Mouse (Mus musculus): ENCODE results near the gene B230217C12Rik.
"Not testable (repeated sequence)": the region's sequence is repeated elsewhere in the genome, so short reads cannot be mapped to it uniquely, and the experiment has no call there.

B230217C12Rik gene

DNA sequence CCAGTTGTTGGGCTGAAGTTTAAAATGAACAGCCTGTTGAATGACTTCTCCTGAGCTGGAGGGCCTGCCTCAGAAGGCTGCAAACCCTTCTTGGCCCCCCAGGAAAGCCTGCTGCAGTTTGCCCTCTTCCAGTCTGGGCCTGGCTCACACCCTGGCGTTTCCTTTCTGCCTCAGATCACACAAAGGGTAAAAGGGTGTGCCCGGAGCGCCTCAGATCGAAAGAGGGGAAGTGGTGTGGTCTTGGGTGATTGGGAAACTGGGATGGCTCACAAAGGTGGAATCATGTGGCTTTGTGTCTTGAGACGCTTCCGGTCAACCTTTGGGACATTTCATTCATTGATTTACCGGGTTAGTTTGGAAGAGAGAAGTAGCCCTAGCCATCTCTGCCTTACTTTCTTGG is 14.2 kb upstream of the B230217C12Rik start:
- no peak for DNase-seq

DNA sequence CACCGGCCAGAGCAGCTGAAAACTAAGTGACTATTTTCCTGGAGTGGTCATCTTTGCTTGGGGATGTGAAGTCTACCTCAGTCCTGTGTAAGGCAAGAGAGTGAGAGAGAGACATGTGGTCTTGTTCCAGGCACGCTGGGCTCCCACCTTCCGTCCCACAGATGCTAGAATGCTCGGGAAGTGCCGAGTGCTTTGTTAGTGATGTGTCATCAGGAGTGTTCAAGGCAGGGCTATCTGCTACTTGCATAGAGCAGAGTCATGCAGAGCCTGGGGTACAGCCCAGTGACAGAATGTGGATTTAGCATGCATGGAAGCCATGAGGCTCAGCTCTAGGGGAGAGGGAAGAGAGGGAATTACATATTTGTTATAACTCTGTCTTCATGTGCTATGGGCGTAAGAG is 12.9 kb upstream of the B230217C12Rik start:
- DNase-seq, result no peak

DNA sequence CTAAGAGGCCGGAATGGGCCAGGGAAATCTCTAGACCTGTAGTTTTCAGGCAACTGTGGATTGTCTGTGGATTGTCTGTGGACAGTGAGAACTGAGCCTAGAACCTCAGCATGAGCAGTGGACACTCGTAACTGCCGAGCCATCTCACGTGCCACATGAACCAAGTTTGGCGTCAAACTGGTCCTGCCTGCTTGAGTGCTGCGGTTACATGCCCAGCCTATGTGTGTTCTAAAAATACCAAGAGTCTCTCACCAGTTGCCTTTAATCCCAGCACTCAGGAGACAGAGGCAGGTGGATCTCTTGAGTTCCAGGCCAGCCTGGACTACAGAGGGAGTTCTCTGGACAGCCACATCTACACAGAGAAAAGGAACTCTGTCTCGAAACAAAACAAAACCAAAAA is 11.2 kb upstream of the B230217C12Rik start:
- DNase-seq, result no peak

DNA sequence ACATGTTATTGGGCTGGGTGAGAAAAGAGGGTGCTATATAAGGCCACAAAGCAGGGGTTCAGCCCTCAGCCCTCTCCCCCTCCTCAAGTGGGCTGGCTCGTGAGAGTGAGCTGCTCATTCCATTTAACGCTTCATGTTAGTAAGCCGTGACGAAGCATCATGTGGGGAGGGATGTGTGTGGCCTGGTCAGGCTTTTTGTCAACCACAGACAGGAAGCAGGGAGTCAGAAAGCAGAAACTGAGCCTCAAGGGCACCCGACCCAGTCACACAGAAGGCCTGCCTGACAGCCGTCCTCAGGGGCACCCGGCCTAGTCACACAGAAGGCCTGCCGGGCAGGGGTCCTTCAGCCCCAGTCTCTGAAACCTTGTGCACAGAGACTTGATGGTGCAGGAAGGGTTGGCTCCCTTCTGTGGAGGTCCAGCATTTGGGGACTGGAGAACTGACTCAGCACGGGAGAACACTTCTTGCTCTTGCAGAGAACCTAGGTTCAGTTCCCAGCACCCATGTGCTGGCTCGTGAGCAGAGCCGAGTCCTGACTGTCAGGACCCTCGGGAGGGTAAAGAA is 10.6 kb upstream of the B230217C12Rik start:
- no peak for DNase-seq

DNA sequence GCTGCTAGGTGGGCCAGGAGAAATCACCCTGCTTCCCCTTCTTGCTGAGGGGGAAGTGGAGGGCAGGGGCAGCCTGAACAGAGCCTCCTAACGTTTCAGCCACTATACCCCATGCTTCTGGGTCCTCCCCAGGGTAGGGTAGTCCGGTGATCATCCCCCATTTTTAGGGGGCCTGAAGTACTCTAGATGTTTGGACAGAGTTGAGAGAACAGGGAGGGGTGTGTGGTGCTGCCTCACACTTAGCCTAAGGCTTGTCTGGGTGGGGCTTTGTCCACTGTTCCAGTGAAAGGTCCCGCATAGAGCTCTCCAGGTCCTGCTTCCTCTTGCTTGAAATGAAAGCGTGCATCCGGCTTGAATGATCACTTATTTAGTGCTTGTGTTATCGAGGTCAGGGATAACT is 10.1 kb upstream of the B230217C12Rik start:
- no peak for DNase-seq

DNA sequence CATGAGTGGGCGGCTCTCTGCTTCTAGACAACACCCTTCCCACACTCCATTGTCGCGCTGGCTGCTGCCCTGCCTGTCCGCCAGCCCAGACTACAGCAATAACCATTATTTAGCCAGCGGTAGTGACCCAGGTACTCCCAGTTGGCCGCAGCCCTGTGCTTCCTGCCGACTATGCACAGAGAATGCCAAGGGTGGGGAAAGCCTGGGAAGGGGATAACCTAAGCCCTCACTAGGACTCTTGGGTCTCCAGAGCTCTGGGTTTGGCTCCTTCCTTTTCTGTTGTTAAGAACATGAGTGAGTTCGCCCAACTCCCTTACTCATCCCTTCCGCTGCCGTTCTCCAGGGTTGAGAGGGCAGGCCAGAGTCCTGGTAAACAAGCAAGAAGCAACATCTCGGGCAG is 8.6 kb upstream of the B230217C12Rik start:
- no peak for DNase-seq

DNA sequence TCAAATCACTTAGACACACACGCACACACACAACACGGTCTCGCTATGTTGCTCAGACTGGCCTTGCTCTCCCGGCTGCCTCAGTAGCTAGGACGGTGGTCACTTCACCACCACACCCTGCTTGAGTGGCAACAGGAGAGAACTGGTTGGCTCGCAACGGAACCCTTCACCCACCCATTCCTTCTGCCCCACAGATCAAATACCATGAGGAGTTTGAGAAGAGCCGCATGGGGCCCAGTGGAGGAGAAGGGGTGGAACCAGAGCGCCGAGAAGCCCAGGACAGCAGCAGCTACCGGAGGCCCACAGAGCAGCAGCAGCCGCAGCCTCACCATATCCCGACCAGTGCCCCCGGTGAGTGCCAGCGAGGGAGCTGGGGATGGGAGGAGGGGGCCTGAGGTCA is 7.2 kb upstream of the B230217C12Rik start:
- no peak for DNase-seq

DNA sequence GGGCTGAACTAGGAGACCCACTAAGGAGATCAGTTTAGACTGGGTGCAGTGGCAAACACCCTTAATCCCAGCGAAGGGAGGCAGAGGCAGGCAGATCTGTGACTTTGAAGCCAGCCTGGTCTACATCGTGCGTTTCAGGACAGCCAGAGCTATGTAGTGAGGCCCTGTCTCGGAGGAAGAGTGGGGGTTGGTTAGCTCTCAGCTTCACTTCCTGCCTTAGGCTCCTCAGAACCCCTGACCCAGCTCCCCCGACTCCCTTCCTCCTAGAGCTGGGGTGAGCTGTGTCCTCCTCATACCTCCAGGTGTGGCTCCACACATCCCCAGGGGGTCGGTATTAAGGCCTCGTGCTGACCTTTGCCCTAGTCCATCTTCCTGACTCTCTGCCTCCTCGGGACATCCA is 4.0 kb upstream of the B230217C12Rik start:
- DNase-seq, result no peak

DNA sequence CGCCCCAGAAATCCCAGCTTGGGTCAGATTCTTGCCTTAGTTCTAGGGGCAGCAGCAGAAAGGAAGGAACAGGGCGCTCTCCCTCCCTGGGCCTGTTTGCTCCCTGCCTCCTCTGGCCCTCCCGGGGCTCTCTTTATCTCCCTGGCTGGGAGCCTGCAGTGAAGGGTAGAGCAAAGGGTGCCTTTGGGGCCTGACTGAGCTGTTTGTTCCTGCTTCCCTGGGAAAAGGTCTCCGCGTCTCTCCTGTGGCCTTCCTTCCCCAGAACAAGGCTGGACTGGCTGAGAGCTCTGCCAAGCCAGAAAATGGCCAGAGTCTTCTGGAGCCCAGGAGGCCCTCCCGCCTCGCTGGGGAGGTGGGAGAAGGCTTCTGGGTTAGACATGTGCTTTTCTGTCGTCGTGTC is 3.5 kb upstream of the B230217C12Rik start:
- DNase-seq, result not testable (repeated sequence)

DNA sequence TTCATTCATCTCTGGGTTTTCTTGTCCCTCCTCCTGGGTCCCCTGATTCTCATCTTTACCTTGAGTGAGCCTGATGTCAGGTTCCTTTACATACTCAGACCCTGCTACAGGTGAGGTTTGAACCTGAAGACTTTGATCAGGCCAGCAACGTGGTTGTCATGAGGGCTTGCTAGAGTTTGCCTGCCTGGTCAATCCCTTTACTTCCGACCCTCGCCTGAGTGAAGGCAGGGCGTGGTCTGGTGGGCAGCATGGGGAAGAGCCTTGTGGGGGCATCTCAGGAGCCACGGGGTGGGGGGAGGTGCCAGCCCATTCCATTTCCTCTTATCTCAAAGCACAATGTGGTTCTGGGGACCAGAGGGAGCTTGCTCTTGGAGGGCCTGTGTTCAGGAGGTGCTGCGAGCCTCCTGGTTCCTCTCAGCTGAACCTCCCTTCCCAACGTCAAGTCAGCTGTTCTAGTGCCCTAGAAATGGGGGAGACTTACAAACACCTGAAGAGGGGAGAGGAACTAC is 2.9 kb upstream of the B230217C12Rik start:
- DNase-seq, result no peak

DNA sequence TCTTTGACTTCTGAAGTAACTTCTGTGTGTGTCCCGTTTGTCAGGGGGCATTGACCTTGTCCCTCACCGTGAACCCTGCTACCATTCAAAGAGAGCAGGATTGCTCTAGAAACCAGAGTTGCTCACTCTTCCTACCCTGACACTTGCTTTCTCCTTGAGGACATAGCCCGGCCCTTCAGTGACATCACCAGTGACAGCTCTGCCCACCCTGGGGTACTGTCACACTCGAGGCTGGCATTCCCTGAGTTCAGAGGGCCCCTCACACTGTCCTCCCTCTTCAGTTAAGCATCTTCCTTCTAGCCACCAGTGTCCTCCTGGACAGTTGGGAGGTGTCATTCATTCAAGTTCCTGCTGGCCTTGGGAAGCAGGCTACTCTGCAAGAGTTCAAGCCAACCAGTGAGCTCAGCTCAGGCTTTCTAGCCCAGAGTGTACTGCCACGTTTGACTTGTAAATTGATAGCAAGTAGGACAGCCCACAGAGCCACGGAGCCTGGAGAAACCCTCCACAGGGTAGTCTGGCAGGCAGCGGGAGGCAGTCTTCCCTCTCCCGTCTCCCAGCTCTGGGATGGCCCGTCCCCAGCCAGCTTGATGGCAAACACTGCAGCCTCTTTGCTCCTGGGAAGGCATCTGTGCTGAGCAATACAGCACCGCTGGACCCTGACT is 1.7 kb upstream of the B230217C12Rik start:
- no peak for DNase-seq

DNA sequence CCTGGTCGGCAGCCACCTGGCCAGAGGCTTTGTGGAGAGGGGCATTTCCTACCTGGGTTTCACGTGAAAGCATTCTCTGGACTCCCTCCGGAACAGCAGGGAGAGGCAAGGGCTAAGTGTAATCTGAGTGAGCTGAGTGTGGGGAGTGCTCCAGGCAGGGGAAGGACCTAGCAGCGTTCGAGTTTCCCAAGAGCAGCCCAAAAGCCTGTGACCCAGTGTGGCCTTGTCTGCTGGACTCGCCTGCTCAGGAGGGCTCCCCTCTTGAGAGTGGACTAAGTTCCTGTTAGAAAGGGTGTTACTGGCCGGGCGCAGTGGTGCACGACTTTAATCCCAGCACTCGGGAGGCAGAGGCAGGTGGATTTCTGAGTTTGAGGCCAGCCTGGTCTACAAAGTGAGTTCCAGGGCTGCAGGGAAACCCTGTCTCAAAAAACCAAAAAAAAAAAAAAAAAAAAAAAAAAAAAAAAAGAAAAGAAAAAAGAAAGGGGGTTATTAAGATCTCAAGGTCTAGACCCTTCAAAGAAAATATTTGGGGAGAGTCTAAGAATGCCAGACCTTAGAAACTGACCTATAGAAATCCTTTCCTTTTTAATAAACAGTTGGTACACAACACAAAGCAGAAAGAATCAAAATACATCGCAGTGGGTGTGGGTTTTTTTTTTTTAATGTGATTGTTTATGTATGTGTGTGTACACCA is 992 bp upstream of the B230217C12Rik start:
- DNase-seq, result no peak

DNA sequence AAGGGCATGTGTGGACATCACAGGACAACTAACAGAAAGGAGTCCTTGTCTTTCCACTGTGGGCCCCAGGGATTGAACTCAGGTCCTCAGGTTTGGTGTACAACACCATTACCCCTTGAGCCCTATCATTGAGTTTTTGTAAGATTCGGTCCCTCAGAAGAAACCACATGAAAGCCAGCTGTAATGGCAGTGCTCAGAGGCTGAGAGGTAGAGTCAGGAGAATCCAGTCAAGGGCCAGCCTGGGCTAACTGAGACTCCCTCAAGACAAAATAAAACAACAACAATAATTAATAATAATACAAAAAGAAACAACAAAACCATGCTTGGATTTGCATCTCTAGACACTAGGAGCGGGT is 467 bp upstream of the B230217C12Rik start:
- no peak for DNase-seq

DNA sequence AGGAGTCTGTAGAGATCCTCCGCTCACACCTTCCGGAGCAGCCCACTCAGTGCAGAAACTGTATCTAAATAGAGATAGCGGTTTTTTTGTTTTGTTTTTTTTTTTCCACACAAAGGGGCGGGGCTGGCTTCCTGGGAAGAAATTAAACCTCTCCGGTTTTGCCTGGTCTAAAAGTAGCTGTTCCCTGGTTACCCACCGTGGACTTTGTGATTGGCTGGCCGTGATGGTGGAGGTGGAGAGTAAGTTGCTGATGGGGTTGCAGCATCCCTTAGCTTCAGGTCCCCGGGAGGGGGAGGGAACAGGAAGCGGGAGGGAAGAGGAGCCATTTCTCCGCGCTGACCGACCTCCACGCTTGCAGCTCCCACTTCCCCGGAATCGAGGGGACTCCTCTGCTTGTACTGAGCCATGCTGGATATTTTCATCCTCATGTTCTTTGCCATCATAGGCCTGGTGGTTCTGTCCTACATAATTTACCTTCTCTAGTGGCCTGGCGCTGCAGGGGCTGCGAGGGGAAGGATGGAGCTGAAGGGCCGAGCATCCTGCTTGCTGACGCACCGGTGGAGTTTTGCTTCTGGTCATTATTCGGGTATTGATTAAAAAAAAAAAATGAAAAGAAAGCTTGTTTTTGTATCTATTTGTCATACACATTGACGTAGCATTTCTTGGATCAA is 546 bp downstream of the B230217C12Rik start:
- peak; percentile 69 to 81 for DNase-seq

DNA sequence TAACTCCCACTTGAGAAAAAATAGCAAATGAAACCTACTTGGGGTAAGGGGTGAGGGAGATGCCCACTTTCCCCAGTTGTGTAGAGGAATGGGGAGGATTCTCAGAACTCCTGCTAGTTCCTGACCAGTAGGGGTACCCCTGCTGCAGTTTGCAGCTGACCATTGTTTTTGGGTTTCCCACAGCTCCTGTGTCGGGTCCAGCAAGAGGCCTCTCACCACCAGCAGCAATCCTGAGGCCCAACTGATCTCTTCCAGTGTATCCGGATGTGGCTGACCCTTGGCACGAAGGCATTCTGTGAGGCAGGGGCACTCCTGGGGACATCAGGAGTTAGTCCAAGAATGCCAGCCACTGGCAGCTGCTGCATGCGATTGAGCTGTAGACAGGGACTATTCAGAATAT is 1.4 kb downstream of the B230217C12Rik start:
- no peak for DNase-seq

DNA sequence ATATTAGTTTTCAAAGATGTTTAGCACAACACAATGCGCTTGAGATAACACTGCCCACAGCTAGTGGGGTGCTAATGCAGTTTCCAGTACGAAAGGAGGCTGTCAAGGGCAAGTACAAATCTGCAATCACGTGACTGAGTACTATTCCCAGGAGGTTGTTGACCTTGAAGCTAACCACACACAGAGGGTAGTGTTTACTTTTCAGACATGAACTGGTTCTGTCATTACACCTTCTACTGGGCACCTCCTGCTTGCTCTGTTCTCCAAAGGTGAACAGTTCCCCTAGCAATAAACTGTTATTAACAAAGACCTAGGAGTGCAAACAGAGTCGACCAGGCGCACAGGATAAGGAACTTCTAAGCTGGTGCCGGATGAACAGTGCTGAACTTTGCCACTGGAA is 9.8 kb downstream of the B230217C12Rik start:
- DNase-seq, result peak; percentile 53 to 78

DNA sequence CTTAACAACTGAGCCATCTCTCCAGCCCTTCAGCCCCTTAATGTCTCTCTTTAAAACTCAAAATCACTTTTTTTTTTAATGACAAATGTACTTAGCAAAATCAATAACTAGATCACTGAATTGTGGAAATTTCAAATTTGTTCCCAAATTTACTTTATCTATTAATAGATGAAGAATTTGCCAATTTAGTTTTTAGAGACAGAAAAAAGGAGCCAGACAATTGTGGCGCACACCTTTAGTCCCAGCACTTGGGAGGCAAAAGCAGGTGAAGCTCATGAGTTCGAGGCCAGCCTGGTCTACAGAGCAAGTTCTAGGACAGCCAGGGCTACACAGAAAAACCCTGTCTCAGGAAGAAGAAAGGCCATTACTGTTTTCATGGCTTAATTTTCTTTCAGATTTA is 11.0 kb downstream of the B230217C12Rik start:
- no peak for DNase-seq

DNA sequence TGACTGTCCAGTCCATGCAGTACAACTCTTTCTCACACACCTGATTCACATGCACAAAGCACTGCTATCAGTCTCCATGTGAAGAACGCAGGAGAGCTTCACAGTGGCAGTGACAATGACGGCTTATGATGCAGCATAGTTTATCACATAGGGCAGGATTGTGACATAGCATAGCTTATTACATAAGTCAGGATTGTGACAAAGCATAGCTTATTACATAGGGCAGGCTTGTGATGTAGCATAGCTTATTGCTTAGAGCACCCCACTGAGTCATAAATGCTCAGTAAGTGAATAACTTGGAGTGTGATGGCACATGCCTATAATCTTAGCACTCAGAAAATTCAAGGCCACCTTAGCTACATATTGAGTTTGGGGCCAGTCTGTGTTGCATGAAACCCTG is 14.9 kb downstream of the B230217C12Rik start:
- no peak for DNase-seq

DNA sequence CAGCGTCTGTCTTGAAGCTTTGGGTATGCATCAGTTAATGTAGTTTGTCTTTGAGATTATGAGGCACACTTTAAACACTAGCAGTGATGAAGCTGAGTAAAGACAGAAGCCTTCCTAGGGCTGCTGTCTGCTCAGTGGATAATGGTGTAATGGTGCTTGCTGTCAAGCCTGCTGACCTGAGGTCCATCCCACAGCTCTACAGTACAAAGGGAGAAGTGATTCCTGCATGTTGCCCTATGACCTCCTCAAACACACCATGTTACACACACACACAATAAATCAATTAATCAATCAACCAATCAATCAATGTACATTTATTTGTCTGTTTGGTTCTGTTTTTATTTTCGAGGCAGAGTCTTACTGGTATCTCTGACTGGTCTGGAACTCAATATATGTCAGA is 21.6 kb downstream of the B230217C12Rik start:
- DNase-seq, result no peak

DNA sequence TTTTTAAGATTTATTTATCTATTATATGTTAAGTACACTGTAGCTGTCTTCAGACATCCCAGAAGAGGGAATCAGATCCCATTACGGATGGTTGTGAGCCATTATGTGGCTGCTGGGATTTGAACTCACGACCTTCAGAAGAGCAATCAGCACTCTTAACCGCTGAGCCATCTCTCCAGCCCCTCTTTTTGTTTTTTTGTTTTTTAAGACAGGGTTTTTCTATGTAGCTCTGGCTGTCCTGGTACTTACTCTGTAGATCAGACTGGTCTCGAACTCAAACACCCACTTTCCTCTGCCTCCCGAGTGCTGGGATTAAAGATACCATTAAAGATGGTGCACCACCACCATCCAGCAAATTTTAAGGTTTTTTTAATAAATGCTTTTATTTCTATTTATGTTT is 24.8 kb downstream of the B230217C12Rik start:
- no peak for DNase-seq

DNA sequence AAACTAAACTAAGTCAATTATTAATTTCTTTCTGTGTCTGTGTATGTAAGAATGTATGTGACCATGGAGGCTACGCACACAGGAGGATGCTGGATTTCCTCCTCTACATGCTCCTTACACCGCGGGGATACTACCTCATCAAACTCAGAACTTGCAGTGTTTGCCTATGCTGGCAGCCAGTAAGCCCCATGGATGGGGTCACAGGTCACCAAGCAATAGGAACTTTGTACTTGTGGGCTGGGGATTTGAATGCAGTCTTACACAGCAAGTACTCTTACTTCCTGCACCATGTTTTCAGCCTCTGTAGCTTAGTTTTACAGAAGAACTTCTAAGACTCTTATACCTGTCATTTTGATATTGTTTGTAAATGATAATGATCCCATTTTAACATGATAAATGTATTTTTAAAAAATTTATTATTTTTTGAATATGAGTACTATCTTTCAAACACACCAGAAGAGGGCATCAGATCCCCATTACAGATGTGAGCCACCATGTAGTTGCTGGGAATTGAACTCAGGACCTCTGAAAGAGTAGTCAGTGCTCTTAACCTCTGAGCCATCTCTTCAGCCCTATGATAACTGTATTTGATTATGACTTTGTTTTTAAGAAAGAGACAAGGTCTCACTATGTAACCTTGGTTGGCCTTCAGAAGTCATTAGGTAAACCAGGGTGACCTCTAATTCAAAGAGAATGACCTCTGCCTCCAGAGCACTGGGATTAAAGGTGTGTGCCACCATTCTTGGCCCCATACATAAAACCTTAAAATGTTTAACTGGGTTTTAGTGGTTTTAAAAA is 25.7 kb downstream of the B230217C12Rik start:
- peak; percentile 28 to 47 for DNase-seq

DNA sequence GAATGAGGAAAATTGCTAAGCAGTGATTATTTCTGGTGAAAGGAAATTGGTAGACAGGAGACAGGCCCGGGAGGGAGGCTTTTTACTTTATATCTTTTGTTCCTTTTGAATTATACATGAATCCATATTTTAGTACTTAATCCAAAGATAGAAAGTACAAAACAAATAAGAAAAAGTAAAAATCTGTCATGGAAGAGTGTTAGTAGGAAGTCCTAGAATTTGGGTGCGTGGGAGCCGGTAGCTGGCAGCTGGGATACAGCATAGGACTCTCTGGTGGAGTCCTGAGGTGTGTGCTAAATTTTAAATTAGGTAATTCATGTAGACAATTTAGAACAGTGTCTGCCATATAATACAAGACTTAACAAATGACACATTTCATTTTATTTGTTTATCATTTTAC is 27.0 kb downstream of the B230217C12Rik start:
- no peak for DNase-seq

DNA sequence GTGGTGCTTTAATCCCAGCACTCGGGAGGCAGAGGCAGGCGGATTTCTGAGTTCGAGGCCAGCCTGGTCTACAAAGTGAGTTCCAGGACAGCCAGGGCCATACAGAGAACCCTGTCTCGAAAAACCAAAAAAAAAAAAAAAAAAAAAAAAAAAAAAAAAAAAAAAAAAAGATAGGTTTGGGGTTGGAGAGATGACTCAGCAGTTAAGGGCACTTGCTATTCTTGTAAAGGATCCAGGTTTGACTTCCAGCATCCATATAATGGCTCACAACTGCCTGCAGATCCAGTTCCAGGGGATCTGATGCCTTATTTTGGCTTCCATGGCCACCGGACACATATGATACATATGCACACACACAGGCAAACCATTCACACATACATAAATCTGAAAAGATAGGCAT is 31.8 kb downstream of the B230217C12Rik start:
- not testable (repeated sequence) for DNase-seq

All from kidney, adult 8-10 months (tissue).